Mouse (Mus musculus) embryonic facial prominence, embryonic 14.5 days (tissue): ENCODE data around the gene Zdhhc6. TPM values are rescaled to one million over a fixed set of nuclear protein-coding genes. Genes with fewer than 3 reads are reported as not detected.
A peak's percentile ranks its signal among the peaks of the same experiment; 100 is the strongest.

Experiments used
- ATAC-seq: fragments of 200-750 bp; cut with Nextera tagmentation; 2 replicates; pipeline ENCODE4 v1.8.0; 2017; ENCODE audit warnings: low read depth, moderate number of reproducible peaks, moderate TSS enrichment
- DNase-seq: peaks from one replicate; pipeline ENCODE4 v3.0.0-alpha.2; 2015; ENCODE audit warnings: low spot score
- H3K27ac ChIP-seq: fragments of 300-500 bp; sonication (generic); replicated peaks from 2 replicates; pipeline ENCODE4 v1.5.1; 2014; ENCODE audit warnings: low read depth, mild to moderate bottlenecking, low read length, moderate library complexity
- H3K27me3 ChIP-seq: fragments of 300-500 bp; sonication (generic); replicated peaks from 2 replicates; pipeline ENCODE4 v1.6.1; 2014; ENCODE audit warnings: low read length; ENCODE audit not compliant: control insufficient read depth, insufficient read depth
- H3K36me3 ChIP-seq: fragments of 300-500 bp; sonication (generic); 2 replicates; pipeline ENCODE4 v1.6.1; 2014; ENCODE audit warnings: low read length, mixed read lengths; ENCODE audit not compliant: control insufficient read depth, insufficient read depth
- H3K4me1 ChIP-seq: fragments of 300-500 bp; sonication (generic); 2 replicates; pipeline ENCODE4 v1.6.1; 2014; ENCODE audit warnings: antibody characterized with exemption, low read length; ENCODE audit not compliant: control insufficient read depth, insufficient read depth
- H3K4me2 ChIP-seq: fragments of 300-500 bp; sonication (generic); 2 replicates; pipeline ENCODE4 v1.6.1; 2014; ENCODE audit warnings: low read depth, mild to moderate bottlenecking, low read length, moderate library complexity, mixed read lengths
- H3K4me3 ChIP-seq: fragments of 300-500 bp; sonication (generic); 2 replicates; pipeline ENCODE4 v1.5.1; 2014; ENCODE audit warnings: low read depth, mild to moderate bottlenecking, low read length
- H3K9ac ChIP-seq: fragments of 300-500 bp; sonication (generic); 2 replicates; pipeline ENCODE4 v1.6.1; 2014; ENCODE audit warnings: low read depth, mild to moderate bottlenecking, low read length, moderate library complexity, mixed read lengths
- H3K9me3 ChIP-seq: fragments of 300-500 bp; sonication (generic); 2 replicates; pipeline ENCODE4 v1.6.1; 2016; ENCODE audit warnings: low read length; ENCODE audit not compliant: control insufficient read depth
- WGBS: fragments of 180-500 bp; shearing (Covaris S2); extraction: QIAGEN DNeasy Blood & Tissue Kit; methylation state at CpG from one replicate; pipeline ENCODE4 v1.1.7; 2014; 5-methylcytosine and 5-hydroxymethylcytosine counted together
- polyA plus RNA-seq: library from polyadenylated mRNA; unstranded; fragments of >200 nt; fragmentation: Nextera tagmentation; extraction: Ambion mirVana; gene quantifications from 2 replicates; pipeline ENCODE4 v1.2.1, GENCODE M21; 2014

Zdhhc6 gene
- polyA plus RNA-seq, 1 experiment from 2014 or later: 73.2 TPM

DNA sequence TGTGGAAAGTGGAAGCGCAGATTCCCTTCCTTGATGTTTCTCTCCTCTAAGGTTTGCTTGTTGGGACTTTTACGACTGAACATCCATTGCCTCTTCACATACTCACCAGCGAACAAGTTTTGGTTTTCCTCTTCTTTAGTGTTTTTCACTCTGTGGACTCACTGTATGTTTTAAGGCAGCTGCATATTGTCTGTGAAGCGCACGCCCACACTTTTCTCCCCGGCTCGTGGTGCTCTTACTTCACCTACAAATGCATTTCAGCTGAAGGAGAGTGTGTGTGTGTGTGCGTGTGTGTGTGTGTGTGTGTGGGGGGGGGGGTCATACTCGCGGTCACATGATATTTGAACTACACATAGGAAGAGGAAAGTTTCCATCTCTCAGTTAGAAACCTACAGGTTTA lies 21.8 kb upstream of the Zdhhc6 start:
- no peak overlapping the region for H3K4me2 ChIP-seq
- ATAC-seq (no peak), DNase-seq (no peak)
- H3K4me3 ChIP-seq: no peak overlapping the region
- 84% methylated on average over 10 of the region's 10 CpGs for WGBS
- no peaks in the 10 kb centered on the region for H3K36me3 ChIP-seq
- H3K9ac ChIP-seq: no peak overlapping the region
- H3K27ac ChIP-seq: no peak overlapping the region
- H3K4me1 ChIP-seq: 0 out of 2 replicates have a peak, but pooled peaks cover 5% of the 10 kb centered on the region
- no peaks in the 10 kb centered on the region for H3K9me3 ChIP-seq
- H3K27me3 ChIP-seq: no peaks in the 10 kb centered on the region

DNA sequence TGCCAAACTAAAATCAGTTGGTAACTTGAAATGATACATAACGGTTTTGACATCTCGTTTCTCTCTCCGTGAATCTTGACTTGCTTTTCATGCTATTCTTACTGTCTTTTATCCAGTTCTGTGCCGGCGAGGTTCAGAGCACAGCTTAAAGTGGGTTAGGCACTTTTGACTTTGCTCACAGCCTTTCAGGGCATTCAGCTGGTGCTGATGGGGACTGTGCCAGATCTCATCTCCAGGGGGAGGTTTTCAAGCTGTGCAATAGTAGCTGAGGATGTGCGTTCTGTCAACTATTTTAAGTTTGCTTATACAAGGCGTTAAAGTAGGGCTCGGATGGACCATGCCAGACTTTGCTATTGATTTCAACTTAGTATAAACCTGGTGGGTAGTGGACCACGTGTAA lies 21.2 kb upstream of the Zdhhc6 start:
- 72% methylated on average over 9 of the region's 9 CpGs for WGBS
- no peak for DNase-seq

DNA sequence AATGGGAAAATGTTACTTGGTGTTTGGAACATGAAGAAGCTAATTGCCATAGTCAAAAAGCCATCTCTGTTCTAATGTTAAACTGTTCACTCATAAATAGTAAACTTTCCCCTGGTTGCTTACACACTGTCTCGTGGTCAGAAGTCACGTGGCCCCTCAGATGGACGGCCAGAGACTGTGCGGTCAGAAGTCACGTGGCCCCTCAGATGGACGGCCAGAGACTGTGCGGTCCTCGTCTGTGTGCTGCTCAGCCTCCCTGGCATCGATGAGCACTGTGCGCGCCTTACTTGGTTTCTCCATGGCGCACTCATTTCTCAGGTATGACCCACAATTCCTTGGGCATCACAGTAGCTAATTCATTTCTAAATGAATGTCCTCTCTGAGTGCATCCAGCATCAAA lies 20.6 kb upstream of the Zdhhc6 start:
- Histone ChIP-seq H3K27me3 (no peaks in the 10 kb centered on the region), H3K4me2 (no peak overlapping the region), H3K4me1 (no peaks in the 10 kb centered on the region), H3K36me3 (peaks cover 6% of the 10 kb centered on the region; the same call in 1 of the 2 replicates), H3K9me3 (no peaks in the 10 kb centered on the region), H3K27ac (no peak overlapping the region), H3K9ac (no peak overlapping the region), H3K4me3 (no peak overlapping the region)
- no peak for DNase-seq
- WGBS: 86% methylated on average over 12 of the region's 12 CpGs
- ATAC-seq: no peak

More for the DNA sequence above, 21.2 kb upstream of the Zdhhc6 start:
- Histone ChIP-seq H3K36me3 (0 out of 2 replicates have a peak, but pooled peaks cover under 1% of the 10 kb centered on the region), H3K9ac (no peak overlapping the region), H3K27me3 (no peaks in the 10 kb centered on the region), H3K4me1 (0 out of 2 replicates have a peak, but pooled peaks cover 5% of the 10 kb centered on the region), H3K9me3 (no peaks in the 10 kb centered on the region), H3K4me2 (no peak overlapping the region), H3K4me3 (no peak overlapping the region), H3K27ac (no peak overlapping the region)
- no peak for ATAC-seq

GRCm38 (mm10) chr19:55335881-55336280 lies 20.0 kb upstream of the Zdhhc6 start:
- ATAC-seq: no peak
- WGBS: 83% methylated on average over 1 of the region's 1 CpGs
- H3K4me2 ChIP-seq: no peak overlapping the region
- peaks cover 11% of the 10 kb centered on the region; the same call in 1 of the 2 replicates for H3K36me3 ChIP-seq
- H3K4me3 ChIP-seq: no peak overlapping the region
- H3K9ac ChIP-seq: no peak overlapping the region
- no peak overlapping the region for H3K27ac ChIP-seq
- H3K9me3 ChIP-seq: no peaks in the 10 kb centered on the region
- peak; percentile 47 for DNase-seq
- no peaks in the 10 kb centered on the region for H3K27me3 ChIP-seq
- H3K4me1 ChIP-seq: no peaks in the 10 kb centered on the region

- ATAC-seq (peak; percentile 89), DNase-seq (peak; percentile 73)
- Histone ChIP-seq H3K4me1 (no peaks in the 10 kb centered on the region), H3K4me2 (no peak overlapping the region), H3K4me3 (no peak overlapping the region), H3K27me3 (no peaks in the 10 kb centered on the region), H3K9ac (no peak overlapping the region), H3K27ac (no peak overlapping the region), H3K36me3 (peaks cover 24% of the 10 kb centered on the region; the same call in 1 of the 2 replicates), H3K9me3 (no peaks in the 10 kb centered on the region)
- 87% methylated on average over 8 of the region's 8 CpGs for WGBS
Observed at GRCm38 (mm10) chr19:55332641-55333268, 16.9 kb upstream of the Zdhhc6 start.

- H3K36me3 ChIP-seq: peaks cover 24% of the 10 kb centered on the region; the same call in 1 of the 2 replicates
- H3K27ac ChIP-seq: no peak overlapping the region
- no peak for DNase-seq
- H3K4me1 ChIP-seq: no peaks in the 10 kb centered on the region
- H3K9me3 ChIP-seq: no peaks in the 10 kb centered on the region
- WGBS: 89% methylated on average over 5 of the region's 5 CpGs
- no peak overlapping the region for H3K4me2 ChIP-seq
- H3K27me3 ChIP-seq: no peaks in the 10 kb centered on the region
- ATAC-seq: no peak
- no peak overlapping the region for H3K4me3 ChIP-seq
- H3K9ac ChIP-seq: no peak overlapping the region
Observed at GRCm38 (mm10) chr19:55331776-55332175, 15.9 kb upstream of the Zdhhc6 start.

- ATAC-seq: no peak
- no peaks in the 10 kb centered on the region for H3K4me1 ChIP-seq
- H3K36me3 ChIP-seq: peaks cover 44% of the 10 kb centered on the region; the same call in 1 of the 2 replicates
- no peaks in the 10 kb centered on the region for H3K27me3 ChIP-seq
- WGBS: 81% methylated on average over 4 of the region's 4 CpGs
- no peaks in the 10 kb centered on the region for H3K9me3 ChIP-seq
- no peak overlapping the region for H3K27ac ChIP-seq
- no peak for DNase-seq
- H3K4me3 ChIP-seq: no peak overlapping the region
- H3K4me2 ChIP-seq: no peak overlapping the region
- no peak overlapping the region for H3K9ac ChIP-seq
Observed at GRCm38 (mm10) chr19:55327510-55327909, 11.7 kb upstream of the Zdhhc6 start.

- Histone ChIP-seq H3K9me3 (no peaks in the 10 kb centered on the region), H3K36me3 (peaks cover 24% of the 10 kb centered on the region; the same call in 1 of the 2 replicates), H3K27ac (no peak overlapping the region), H3K4me3 (no peak overlapping the region), H3K27me3 (no peaks in the 10 kb centered on the region), H3K4me1 (no peaks in the 10 kb centered on the region), H3K4me2 (no peak overlapping the region), H3K9ac (no peak overlapping the region)
- ATAC-seq (no peak), DNase-seq (no peak)
- WGBS: 94% methylated on average over 8 of the region's 8 CpGs
Observed at GRCm38 (mm10) chr19:55322604-55323003, 6.8 kb upstream of the Zdhhc6 start.

- H3K4me1 ChIP-seq: peaks cover 13% of the 10 kb centered on the region
- DNase-seq: no peak
- peaks cover 23% of the 10 kb centered on the region; the same call in 1 of the 2 replicates for H3K36me3 ChIP-seq
- H3K27ac ChIP-seq: no peak overlapping the region
- no peak overlapping the region for H3K4me2 ChIP-seq
- 78% methylated on average over 5 of the region's 5 CpGs for WGBS
- H3K4me3 ChIP-seq: no peak overlapping the region
- no peaks in the 10 kb centered on the region for H3K27me3 ChIP-seq
- no peak overlapping the region for H3K9ac ChIP-seq
- H3K9me3 ChIP-seq: no peaks in the 10 kb centered on the region
- no peak for ATAC-seq
Observed at GRCm38 (mm10) chr19:55319521-55319920, 3.7 kb upstream of the Zdhhc6 start.
